Comparison of ENCODE assay signal across 16 mouse cellular contexts in the genomic region with DNA sequence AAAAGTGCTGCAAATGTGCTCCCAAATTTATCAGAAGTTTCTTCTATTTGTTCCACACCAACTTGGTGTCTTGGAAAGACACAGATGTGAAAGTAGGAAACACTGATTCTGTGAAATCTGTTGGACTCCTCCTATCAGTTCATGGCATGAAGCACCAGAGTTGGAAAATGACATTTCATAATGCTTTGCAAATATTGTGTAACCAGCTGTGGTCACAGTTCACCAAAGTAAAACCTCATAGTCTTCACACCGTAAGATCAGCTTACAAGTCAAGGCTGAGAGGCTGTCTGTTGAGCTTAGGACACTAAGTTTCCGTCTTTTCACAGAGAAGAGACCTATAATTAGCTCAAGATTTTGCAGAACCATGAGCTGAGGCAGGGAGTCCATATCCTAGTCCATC.
DNase-seq lines count a peak whose midpoint lies in the region; ATAC-seq and TF ChIP-seq lines count a peak whose summit lies in the region.
"Had no signal": no experiment of that assay in that cellular context is flagged by ENCODE, and none has a peak within 500 bp of the region (broad histone marks: within the 10 kb centered on the region; RNA-seq: fewer than 3 reads in every experiment).

No protein-coding gene starts in this region.

- no peak overlapping the region for H3K4me3 ChIP-seq in heart, adult 2 months
- H3K4me3 ChIP-seq in C2C12 (ENCODE audit: insufficient read depth, poor library complexity, severe bottlenecking): no peak overlapping the region
- H3K4me3 ChIP-seq: midbrain, embryonic 15.5 days; neural tube, embryonic 12.5 days had no signal

- intact Hi-C loops in heart, adult 2 months (cut with DNase I): loop anchor here (1.0 kb wide), 1 partner anchor 35 kb away; no protein-coding TSS in a partner anchor

- H3K27me3 ChIP-seq in heart, adult 2 months (ENCODE audit: control insufficient read depth, insufficient read depth, low read length): no peaks in the 10 kb centered on the region
- H3K27me3 ChIP-seq in C2C12 (ENCODE audit: control insufficient read depth, insufficient read depth, insufficient read length): no peaks in the 10 kb centered on the region
- H3K27me3 ChIP-seq: midbrain, embryonic 15.5 days; neural tube, embryonic 12.5 days had no signal

- H3K79me2 ChIP-seq in heart, adult 2 months (replicated peaks; ENCODE audit: control insufficient read depth, insufficient read depth, low read length): peaks cover 4% of the 10 kb centered on the region; the same call in 1 of the 2 replicates
- peaks cover 1% of the 10 kb centered on the region for H3K79me2 ChIP-seq in C2C12 (ENCODE audit: control insufficient read depth, insufficient read depth)

- 43% methylated on average over 2 of the region's 2 CpGs for WGBS in heart, adult 2 months

- peaks cover 90% of the 10 kb centered on the region for H3K36me3 ChIP-seq in heart, adult 2 months (ENCODE audit: control insufficient read depth, insufficient read depth, low read length)
- H3K36me3 ChIP-seq in C2C12 (ENCODE audit: control insufficient read depth, insufficient read depth): peaks cover 75% of the 10 kb centered on the region
- H3K36me3 ChIP-seq: midbrain, embryonic 15.5 days; neural tube, embryonic 12.5 days had no signal

- peaks cover 1% of the 10 kb centered on the region for H3K79me3 ChIP-seq in C2C12 (ENCODE audit: low read depth)

- no peak overlapping the region for H3ac ChIP-seq in C2C12 (ENCODE audit: control insufficient read depth, insufficient read length, low read depth)

- H3K4me1 ChIP-seq in heart, adult 2 months (ENCODE audit: control insufficient read depth, insufficient read depth, low read length): peaks cover 30% of the 10 kb centered on the region
- H3K4me1 ChIP-seq: neural tube, embryonic 12.5 days had no signal

- TF ChIP-seq EP300 in heart, adult 2 months (IDR thresholded peaks at IDR 0.05; ENCODE audit: insufficient read depth, low read depth, low read length): no peak

- H3K27ac ChIP-seq in heart, adult 2 months: peak overlapping the region; percentile 86
- H3K27ac ChIP-seq: hindbrain, postnatal 0 days; midbrain, embryonic 15.5 days; neural tube, embryonic 12.5 days had no signal

- H3K9ac ChIP-seq in heart, adult 2 months (ENCODE audit: low read depth, low read length): no peak overlapping the region
- H3K9ac ChIP-seq: lung, embryonic 14.5 days; midbrain, embryonic 15.5 days; neural tube, embryonic 12.5 days had no signal

- no peak for TF ChIP-seq POLR2A in heart, adult 2 months (IDR thresholded peaks at IDR 0.05; ENCODE audit: insufficient read depth, low read depth, low read length)

- TF ChIP-seq CTCF in heart, adult 2 months (IDR thresholded peaks at IDR 0.05): no peak
- TF ChIP-seq CTCF in C2C12 (IDR thresholded peaks at IDR 0.05; ENCODE audit: control insufficient read depth, insufficient read depth, insufficient read length): no peak

- DNase-seq in heart, adult 2 months: no peak
- DNase-seq in heart, postnatal 4 days: no peak
- no peak for DNase-seq in frontal cortex, postnatal 14 days (ENCODE audit: low spot score in 2 of 2)
- no peak for DNase-seq in layer of hippocampus, postnatal 36 days
- no peak for DNase-seq in frontal cortex, postnatal 10 days (ENCODE audit: low spot score in 2 of 2)
- DNase-seq: cerebellum, adult 8-10 months; embryo, embryonic 11 days; heart, postnatal 10 days; lung, embryonic 14.5 days; retina, postnatal 1 day had no signal

- ATAC-seq in hematopoietic stem cell, adult 5-6 weeks (replicated peaks in 1 of 2; ENCODE audit: insufficient read depth in 1 of 2, low FRiP score in 2 of 2, low TSS enrichment in 1 of 2, low read depth in 1 of 2, poor library complexity in 2 of 2, severe bottlenecking in 2 of 2): peak; percentile 80 to 81
- peak; percentile 81 for ATAC-seq in megakaryocyte progenitor cell, adult 5-6 weeks (replicated peaks; ENCODE audit: poor library complexity)
- ATAC-seq: hindbrain, postnatal 0 days had no signal

TF ChIP-seq in C2C12, 6 proteins besides CTCF, POLR2A, EP300 and RAD21:
- TF ChIP-seq MYOD1 (IDR thresholded peaks at IDR 0.05; ENCODE audit: control insufficient read depth, insufficient read length, low read depth) (no peak), CEBPB (IDR thresholded peaks at IDR 0.05; ENCODE audit: low read depth) (peak; percentile 80), MAX (IDR thresholded peaks at IDR 0.05) (no peak), USF1 (IDR thresholded peaks at IDR 0.05; ENCODE audit: low read depth) (no peak), MYOG (IDR thresholded peaks at IDR 0.05; ENCODE audit: control insufficient read depth, extremely low read depth, insufficient read length) (no peak), FOSL1 (IDR thresholded peaks at IDR 0.05; ENCODE audit: insufficient read depth, low read length, poor library complexity, severe bottlenecking) (no peak)
TF ChIP-seq in C2C12: peak in this region for 1.
